Mouse (Mus musculus): ENCODE measurements at regions not wholly inside any gene's neighbourhood (a gene's known extent, or its start where the extent isn't known, plus 50 kb on each side); places are given as distances from the start of the nearest gene placed in this dataset.

- H3K9me3 ChIP-seq (replicated peaks): no peaks in the 10 kb centered on the region
- no peak overlapping the region for H3K4me2 ChIP-seq (replicated peaks)
- WGBS: 81% methylated on average over 2 of the region's 2 CpGs
- H3K4me1 ChIP-seq: no peaks in the 10 kb centered on the region
- H3K27me3 ChIP-seq: no peaks in the 10 kb centered on the region
- H3K36me3 ChIP-seq: no peaks in the 10 kb centered on the region
- no peak overlapping the region for H3K4me3 ChIP-seq
- ATAC-seq (ENCODE audit: low FRiP score): no peak
- H3K27ac ChIP-seq: no peak overlapping the region
- H3K9ac ChIP-seq: no peak overlapping the region
Measured at GRCm38 (mm10) chr6:20555320-20555883, 659.9 kb upstream of the Kcnd2 start.

DNA sequence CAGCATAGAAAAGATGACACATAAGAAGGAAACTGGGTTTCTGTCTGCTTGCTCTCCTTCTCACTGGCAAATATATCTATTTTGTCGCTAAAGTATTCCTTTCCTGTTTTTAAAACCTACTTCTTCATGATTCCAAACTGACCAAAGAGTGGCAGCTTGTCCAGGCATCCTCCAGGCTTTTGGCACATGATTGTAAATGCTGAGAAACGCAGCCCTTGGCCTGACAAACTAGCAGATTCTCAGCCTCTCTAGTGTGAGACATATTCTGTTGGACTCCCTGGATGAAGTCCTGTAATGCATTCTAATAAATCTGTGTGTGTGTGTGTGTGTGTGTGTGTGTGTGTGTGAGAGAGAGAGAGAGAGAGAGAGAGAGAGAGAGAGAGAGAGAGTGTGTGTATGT lies 642.7 kb upstream of the Kcnd2 start:
- no peak overlapping the region for H3K4me3 ChIP-seq
- 69% methylated on average over 2 of the region's 2 CpGs for WGBS
- no peak overlapping the region for H3K27ac ChIP-seq
- H3K9me3 ChIP-seq (replicated peaks): no peaks in the 10 kb centered on the region
- no peak for ATAC-seq (ENCODE audit: low FRiP score)
- H3K27me3 ChIP-seq: no peaks in the 10 kb centered on the region
- no peak overlapping the region for H3K9ac ChIP-seq
- H3K36me3 ChIP-seq: no peaks in the 10 kb centered on the region
- no peak overlapping the region for H3K4me2 ChIP-seq (replicated peaks)
- no peaks in the 10 kb centered on the region for H3K4me1 ChIP-seq

DNA sequence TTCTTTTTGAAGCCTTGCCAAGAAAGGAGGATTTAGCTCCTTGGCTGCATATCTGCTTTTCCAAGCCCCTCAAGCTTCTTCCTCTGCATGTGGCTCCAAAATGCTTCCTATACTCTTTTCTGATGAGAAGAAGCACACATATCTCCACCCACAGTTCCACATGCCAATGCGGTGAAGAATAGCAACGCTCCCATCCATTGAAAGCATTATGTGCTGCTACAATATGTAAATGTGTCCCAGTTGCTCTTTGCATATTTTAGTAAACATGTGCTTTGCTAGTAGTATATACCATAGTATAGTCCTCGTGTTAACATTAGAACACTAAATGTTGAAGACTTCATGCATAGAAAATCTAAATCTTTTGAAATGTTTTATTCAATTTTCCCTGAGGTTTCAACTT lies 640.6 kb upstream of the Kcnd2 start:
- no peak for ATAC-seq (ENCODE audit: low FRiP score)
- Histone ChIP-seq H3K9ac (no peak overlapping the region), H3K9me3 (replicated peaks) (no peaks in the 10 kb centered on the region), H3K36me3 (no peaks in the 10 kb centered on the region), H3K4me2 (replicated peaks) (no peak overlapping the region), H3K27me3 (no peaks in the 10 kb centered on the region), H3K4me1 (no peaks in the 10 kb centered on the region), H3K27ac (no peak overlapping the region), H3K4me3 (no peak overlapping the region)
- WGBS: 86% methylated on average over 3 of the region's 3 CpGs

- Histone ChIP-seq H3K4me3 (no peak overlapping the region), H3K4me2 (replicated peaks) (no peak overlapping the region), H3K27me3 (no peaks in the 10 kb centered on the region), H3K9ac (no peak overlapping the region), H3K9me3 (replicated peaks) (no peaks in the 10 kb centered on the region), H3K4me1 (no peaks in the 10 kb centered on the region), H3K36me3 (no peaks in the 10 kb centered on the region), H3K27ac (no peak overlapping the region)
- ATAC-seq (ENCODE audit: low FRiP score): peak; percentile 67; the same call in 1 of the 2 replicates
- WGBS: 44% methylated on average over 1 of the region's 1 CpGs
Measured at GRCm38 (mm10) chr6:20598783-20599182, 616.5 kb upstream of the Kcnd2 start.

DNA sequence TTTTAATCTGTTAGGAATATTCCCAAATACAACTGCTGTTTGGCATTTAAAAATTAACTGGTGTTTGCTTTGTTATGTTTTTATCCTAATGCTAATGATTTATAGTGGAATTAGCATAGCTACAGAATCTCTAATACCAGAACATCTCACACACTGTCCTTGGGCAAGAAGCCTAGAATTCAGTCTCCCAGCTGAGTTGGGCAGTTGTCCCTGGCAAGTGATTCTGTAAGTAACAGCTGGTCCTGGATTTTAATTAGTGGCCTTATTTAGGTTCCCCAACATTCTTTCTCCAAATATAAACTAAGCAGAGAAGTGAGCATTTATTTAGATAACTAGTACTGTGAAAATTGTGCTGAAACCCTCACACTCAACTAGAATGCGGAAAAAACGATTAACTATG lies 611.1 kb upstream of the Kcnd2 start:
- H3K9ac ChIP-seq: no peak overlapping the region
- WGBS: 93% methylated on average over 2 of the region's 2 CpGs
- no peak overlapping the region for H3K27ac ChIP-seq
- no peak overlapping the region for H3K4me3 ChIP-seq
- H3K9me3 ChIP-seq (replicated peaks): no peaks in the 10 kb centered on the region
- H3K36me3 ChIP-seq: no peaks in the 10 kb centered on the region
- no peak overlapping the region for H3K4me2 ChIP-seq (replicated peaks)
- H3K27me3 ChIP-seq: no peaks in the 10 kb centered on the region
- no peak for ATAC-seq (ENCODE audit: low FRiP score)
- no peaks in the 10 kb centered on the region for H3K4me1 ChIP-seq

DNA sequence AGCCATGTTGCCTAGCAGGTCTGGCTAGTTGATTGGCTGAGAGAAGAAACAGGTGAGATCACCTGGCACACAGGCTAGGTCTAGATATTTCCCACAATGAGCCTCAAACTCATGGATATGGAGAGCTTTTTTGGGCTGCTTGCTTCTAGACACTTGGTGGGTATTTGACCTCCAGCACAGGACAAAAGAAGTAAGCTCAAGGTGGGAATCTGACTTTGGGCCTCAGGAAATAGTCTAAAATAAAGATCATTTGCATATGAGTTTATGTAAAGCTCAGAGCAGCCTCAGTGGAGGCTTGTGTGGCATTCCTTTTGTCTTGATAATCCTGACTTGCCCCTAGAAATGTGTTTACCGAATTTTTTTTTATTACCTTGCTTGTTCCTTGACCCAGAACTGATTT lies 594.8 kb upstream of the Kcnd2 start:
- Histone ChIP-seq H3K4me1 (no peaks in the 10 kb centered on the region), H3K9me3 (replicated peaks) (no peaks in the 10 kb centered on the region), H3K4me3 (no peak overlapping the region), H3K36me3 (no peaks in the 10 kb centered on the region), H3K4me2 (replicated peaks) (no peak overlapping the region), H3K9ac (no peak overlapping the region), H3K27me3 (no peaks in the 10 kb centered on the region), H3K27ac (no peak overlapping the region)
- no peak for ATAC-seq (ENCODE audit: low FRiP score)
- 62% methylated on average over 1 of the region's 1 CpGs for WGBS

DNA sequence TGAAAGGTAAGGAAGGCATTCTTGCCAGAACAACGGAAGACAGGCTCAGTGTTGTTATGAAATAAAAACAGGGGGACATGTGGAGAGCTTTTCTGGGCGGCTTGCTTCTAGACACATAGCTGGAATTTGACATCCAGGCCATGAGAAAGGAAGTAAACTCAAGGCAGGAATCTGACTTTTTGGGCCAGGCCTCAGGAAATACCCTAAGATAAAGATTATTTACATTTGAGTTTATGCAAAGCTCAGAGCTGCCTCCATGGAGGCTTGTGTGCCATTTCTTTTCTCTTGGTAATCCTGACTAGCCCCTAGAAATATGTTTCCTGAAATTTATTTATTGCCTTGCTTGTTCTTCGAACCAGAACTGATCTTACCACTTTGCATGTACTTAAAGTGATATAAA lies 588.9 kb upstream of the Kcnd2 start:
- H3K9ac ChIP-seq: no peak overlapping the region
- H3K27me3 ChIP-seq: no peaks in the 10 kb centered on the region
- no peak for ATAC-seq (ENCODE audit: low FRiP score)
- no peaks in the 10 kb centered on the region for H3K9me3 ChIP-seq (replicated peaks)
- H3K4me3 ChIP-seq: no peak overlapping the region
- 67% methylated on average over 3 of the region's 3 CpGs for WGBS
- no peak overlapping the region for H3K27ac ChIP-seq
- H3K36me3 ChIP-seq: no peaks in the 10 kb centered on the region
- no peak overlapping the region for H3K4me2 ChIP-seq (replicated peaks)
- no peaks in the 10 kb centered on the region for H3K4me1 ChIP-seq

DNA sequence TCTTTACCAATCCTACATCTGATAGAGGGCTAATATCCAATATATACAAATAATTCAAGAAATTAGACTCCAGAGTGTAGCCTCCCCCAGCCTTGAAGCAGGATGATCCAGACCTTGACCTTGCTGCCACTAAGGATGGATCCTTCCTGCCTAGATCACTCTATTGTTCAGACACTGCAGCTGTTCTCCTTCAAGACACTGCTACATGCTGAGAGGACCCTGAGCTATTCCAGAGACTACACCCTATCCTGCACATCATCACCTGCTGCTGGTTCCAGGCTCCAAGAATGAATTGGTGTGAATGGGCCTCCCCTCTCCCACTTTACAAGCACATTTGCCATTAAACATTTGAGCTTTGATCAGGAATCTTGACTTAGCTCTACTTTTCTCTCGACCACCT lies 588.2 kb upstream of the Kcnd2 start:
- WGBS: 71% methylated on average over 1 of the region's 1 CpGs
- Histone ChIP-seq H3K4me2 (replicated peaks) (no peak overlapping the region), H3K36me3 (no peaks in the 10 kb centered on the region), H3K4me1 (no peaks in the 10 kb centered on the region), H3K27me3 (no peaks in the 10 kb centered on the region), H3K9me3 (replicated peaks) (no peaks in the 10 kb centered on the region), H3K9ac (no peak overlapping the region), H3K27ac (no peak overlapping the region), H3K4me3 (no peak overlapping the region)
- no peak for ATAC-seq (ENCODE audit: low FRiP score)

DNA sequence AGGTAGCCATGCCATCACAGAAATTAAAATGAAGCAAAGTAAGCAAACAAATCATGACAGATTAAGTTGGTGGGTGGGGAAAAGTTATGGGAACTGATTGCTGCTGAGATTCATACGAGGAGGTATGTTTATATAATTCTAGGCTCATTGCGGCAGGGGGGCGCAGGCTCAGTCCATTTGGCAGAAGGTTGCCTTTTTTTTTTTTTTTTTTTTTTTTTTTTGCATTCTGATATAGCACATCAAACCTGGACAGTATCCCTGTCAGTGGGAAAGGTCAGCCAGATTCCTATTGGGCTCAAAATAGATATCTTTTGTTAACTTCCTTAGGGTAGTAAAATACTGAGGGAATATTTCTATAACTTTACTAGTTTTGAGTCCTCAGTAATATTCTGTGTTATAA lies 575.0 kb upstream of the Kcnd2 start:
- ATAC-seq (ENCODE audit: low FRiP score): no peak
- Histone ChIP-seq H3K4me2 (replicated peaks) (no peak overlapping the region), H3K9me3 (replicated peaks) (no peaks in the 10 kb centered on the region), H3K36me3 (no peaks in the 10 kb centered on the region), H3K9ac (no peak overlapping the region), H3K27ac (no peak overlapping the region), H3K4me3 (no peak overlapping the region), H3K4me1 (no peaks in the 10 kb centered on the region), H3K27me3 (no peaks in the 10 kb centered on the region)
- WGBS: 89% methylated on average over 3 of the region's 3 CpGs

- Histone ChIP-seq H3K27me3 (no peaks in the 10 kb centered on the region), H3K9ac (no peak overlapping the region), H3K4me2 (replicated peaks) (no peak overlapping the region), H3K9me3 (replicated peaks) (no peaks in the 10 kb centered on the region), H3K36me3 (no peaks in the 10 kb centered on the region), H3K4me3 (no peak overlapping the region), H3K27ac (no peak overlapping the region), H3K4me1 (no peaks in the 10 kb centered on the region)
- ATAC-seq (ENCODE audit: low FRiP score): no peak
- WGBS: 48% methylated on average over 4 of the region's 4 CpGs
Measured at GRCm38 (mm10) chr6:20641375-20641774, 573.9 kb upstream of the Kcnd2 start.

GRCm38 (mm10) chr6:20641851-20642250 lies 573.5 kb upstream of the Kcnd2 start:
- Histone ChIP-seq H3K36me3 (no peaks in the 10 kb centered on the region), H3K27ac (no peak overlapping the region), H3K27me3 (no peaks in the 10 kb centered on the region), H3K4me2 (replicated peaks) (no peak overlapping the region), H3K9ac (no peak overlapping the region), H3K9me3 (replicated peaks) (no peaks in the 10 kb centered on the region), H3K4me3 (no peak overlapping the region), H3K4me1 (no peaks in the 10 kb centered on the region)
- ATAC-seq (ENCODE audit: low FRiP score): no peak
- WGBS: 82% methylated on average over 2 of the region's 2 CpGs

DNA sequence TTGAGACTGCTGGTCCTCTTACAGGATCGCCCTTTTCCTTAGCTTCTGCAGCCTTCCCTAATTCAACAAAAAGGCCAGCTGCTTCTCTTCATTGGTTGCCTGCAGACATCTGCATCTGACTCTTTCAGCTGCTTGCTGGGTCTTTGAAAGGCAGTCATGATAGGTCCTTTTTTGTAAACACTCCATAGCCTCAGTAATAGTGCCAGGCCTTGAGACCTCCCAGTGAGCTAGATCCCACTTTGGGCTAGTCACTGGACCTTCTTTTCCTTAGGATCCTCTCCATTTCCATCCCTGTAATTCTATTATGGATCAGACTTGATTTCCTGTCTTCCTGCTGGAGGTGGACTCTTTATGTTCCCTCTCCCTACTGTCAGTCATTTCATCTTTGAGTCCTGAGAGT lies 558.3 kb upstream of the Kcnd2 start:
- ATAC-seq (ENCODE audit: low FRiP score): no peak
- WGBS: 92% methylated on average over 1 of the region's 1 CpGs

DNA sequence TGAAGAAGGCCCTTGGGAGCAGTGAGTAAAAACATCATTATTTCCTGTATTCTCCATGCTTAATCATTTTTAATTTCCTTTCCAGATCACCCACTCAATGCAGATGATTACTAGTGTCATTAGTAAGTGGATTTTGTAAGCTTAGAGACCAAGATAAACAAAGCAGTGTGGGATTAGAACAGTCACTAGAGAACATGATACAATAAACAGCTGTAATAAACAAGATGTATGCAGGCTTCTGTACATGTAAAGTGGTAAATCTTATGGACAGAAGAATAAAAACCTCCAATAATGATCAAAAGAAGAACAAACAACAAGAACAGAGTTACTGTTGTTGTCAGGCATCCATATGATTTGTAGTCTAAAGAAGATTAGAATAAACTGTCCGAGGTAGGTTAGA lies 542.1 kb upstream of the Kcnd2 start:
- Histone ChIP-seq H3K4me1 (no peaks in the 10 kb centered on the region), H3K27me3 (no peaks in the 10 kb centered on the region), H3K27ac (no peak overlapping the region), H3K4me3 (no peak overlapping the region), H3K9me3 (replicated peaks) (no peaks in the 10 kb centered on the region), H3K9ac (no peak overlapping the region), H3K36me3 (no peaks in the 10 kb centered on the region), H3K4me2 (replicated peaks) (no peak overlapping the region)
- WGBS: 78% methylated on average over 1 of the region's 1 CpGs
- ATAC-seq (ENCODE audit: low FRiP score): no peak

More for the DNA sequence above, 558.3 kb upstream of the Kcnd2 start:
- H3K4me2 ChIP-seq (replicated peaks): no peak overlapping the region
- no peaks in the 10 kb centered on the region for H3K4me1 ChIP-seq
- no peaks in the 10 kb centered on the region for H3K9me3 ChIP-seq (replicated peaks)
- H3K4me3 ChIP-seq: no peak overlapping the region
- no peak overlapping the region for H3K27ac ChIP-seq
- no peaks in the 10 kb centered on the region for H3K27me3 ChIP-seq
- no peaks in the 10 kb centered on the region for H3K36me3 ChIP-seq
- no peak overlapping the region for H3K9ac ChIP-seq

Data from hindbrain, embryonic 12.5 days (tissue).